Mouse (Mus musculus) megakaryocyte, embryonic 14.5 days (primary cell): ENCODE data around the gene Dtx3.

Experiments
- FLI1 ChIP-seq: IDR thresholded peaks from 2 replicates; pipeline ENCODE4 v1.6.1; 2012; ENCODE audit warnings: low read length, inconsistent platforms, mixed read lengths
- GATA1 ChIP-seq: IDR thresholded peaks from 3 replicates; pipeline ENCODE4 v1.6.1; 2012; ENCODE audit warnings: mixed read lengths, low read length, inconsistent platforms, borderline replicate concordance

DNA sequence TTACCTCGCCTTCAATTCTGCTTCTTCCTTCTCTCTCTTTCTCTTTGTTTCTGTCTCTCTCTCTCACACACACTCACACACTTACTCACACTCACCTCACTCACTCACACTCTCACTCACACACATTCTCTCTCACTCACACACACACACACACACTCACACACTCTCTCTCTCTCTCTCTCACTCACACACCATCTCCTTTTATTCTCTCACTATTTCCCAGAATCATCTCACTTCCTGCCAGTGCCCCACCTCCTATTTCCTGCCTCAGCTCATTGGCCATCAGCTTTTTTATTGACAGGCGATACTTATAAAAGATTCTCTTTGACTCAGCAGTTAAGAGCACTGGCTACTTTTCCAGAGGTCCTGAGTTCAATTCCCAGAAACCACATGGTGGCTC is 22.8 kb upstream of the Dtx3 start:
- TF ChIP-seq GATA1 (no peak), FLI1 (no peak)
